Mouse (Mus musculus) gastrocnemius, postnatal 25 days (tissue): ENCODE data around the gene 4921511C20Rik. TPM values are rescaled to one million over a fixed set of nuclear protein-coding genes. Genes with fewer than 3 reads are reported as not detected.

Experiments used
- DNase-seq: peaks from one replicate; pipeline ENCODE4 v3.0.0; 2022
- long read RNA-seq, 2 experiments: library from polyadenylated mRNA; stranded (forward); transcript quantifications; one replicate each; pipeline ENCODE4 v2.0.0; 2021
- total RNA-seq, 2 experiments: library from RNA; stranded (reverse); gene quantifications; 1 replicate in 1 of 2; 2 replicates in 1 of 2; pipeline ENCODE4 v1.2.3; 2021

Gene 4921511C20Rik
- total RNA-seq: not detected
- long read RNA-seq, experiment 1: 0 reads
- long read RNA-seq, experiment 2: 0 reads

GRCm38 (mm10) chrX:127393993-127394392 lies at the start of gene 4921511C20Rik:
TSS of gene 4921511C20Rik (plus strand) at chrX:127394293.
- DNase-seq: no peak
